Mouse (Mus musculus): ENCODE results near the gene Trim38. TPM values are rescaled to one million over a fixed set of nuclear protein-coding genes. Genes with fewer than 3 reads are reported as not detected.

Trim38 gene
- total RNA-seq, 1 experiment from 2014 or later = not detected

DNA sequence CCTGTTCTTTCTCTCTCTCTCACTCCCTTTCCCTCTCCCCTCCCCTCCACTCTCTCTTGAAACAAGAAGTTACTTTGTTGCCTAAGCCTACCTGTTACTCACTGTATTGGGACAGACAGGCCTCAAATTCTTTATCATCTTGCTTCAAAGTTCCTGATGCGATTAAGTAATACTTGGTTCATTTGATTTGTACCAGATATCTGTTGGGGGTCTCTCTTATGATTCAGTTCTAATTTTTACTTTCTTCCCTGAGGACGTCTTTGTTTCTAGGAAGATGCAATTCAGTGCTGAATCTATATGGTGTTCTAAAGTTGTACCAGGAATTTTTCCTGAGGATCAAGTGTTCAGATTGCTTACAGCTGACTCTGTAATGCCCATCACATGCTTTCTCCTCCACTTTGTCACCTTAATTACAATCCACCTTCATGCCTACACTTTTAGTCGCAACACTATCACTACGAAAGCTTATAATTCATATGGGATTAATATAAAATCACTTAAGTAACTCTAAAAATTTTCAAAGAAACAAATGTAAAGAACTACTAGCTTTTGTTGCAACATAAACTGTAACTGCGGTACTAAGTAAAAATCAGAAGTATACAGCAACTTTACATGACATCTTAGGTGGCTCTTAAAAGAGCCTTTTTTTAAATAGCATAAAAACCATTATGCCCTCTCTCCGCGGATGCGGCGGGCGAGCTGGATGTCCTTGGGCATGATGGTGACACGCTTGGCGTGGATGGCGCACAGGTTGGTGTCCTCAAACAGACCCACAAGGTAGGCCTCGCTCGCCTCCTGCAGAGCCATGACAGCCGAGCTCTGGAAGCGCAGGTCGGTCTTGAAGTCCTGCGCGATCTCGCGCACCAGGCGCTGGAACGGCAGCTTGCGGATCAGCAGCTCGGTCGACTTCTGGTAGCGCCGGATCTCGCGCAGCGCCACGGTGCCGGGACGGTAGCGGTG, 25.0 kb upstream of the Trim38 start:
- no peak for ATAC-seq (replicated peaks; ENCODE audit: insufficient number of reproducible peaks, low FRiP score, low TSS enrichment, poor library complexity, severe bottlenecking)

GRCm38 (mm10) chr13:23745381-23746161, 24.1 kb upstream of the Trim38 start, which contains the start of gene Hist1h3c:
Gene Hist1h3c (minus strand): TSS chr13:23745602.
- 0 out of 2 replicates have a peak, but pooled peaks have one; percentile 51 for ATAC-seq (replicated peaks; ENCODE audit: insufficient number of reproducible peaks, low FRiP score, low TSS enrichment, poor library complexity, severe bottlenecking)

DNA sequence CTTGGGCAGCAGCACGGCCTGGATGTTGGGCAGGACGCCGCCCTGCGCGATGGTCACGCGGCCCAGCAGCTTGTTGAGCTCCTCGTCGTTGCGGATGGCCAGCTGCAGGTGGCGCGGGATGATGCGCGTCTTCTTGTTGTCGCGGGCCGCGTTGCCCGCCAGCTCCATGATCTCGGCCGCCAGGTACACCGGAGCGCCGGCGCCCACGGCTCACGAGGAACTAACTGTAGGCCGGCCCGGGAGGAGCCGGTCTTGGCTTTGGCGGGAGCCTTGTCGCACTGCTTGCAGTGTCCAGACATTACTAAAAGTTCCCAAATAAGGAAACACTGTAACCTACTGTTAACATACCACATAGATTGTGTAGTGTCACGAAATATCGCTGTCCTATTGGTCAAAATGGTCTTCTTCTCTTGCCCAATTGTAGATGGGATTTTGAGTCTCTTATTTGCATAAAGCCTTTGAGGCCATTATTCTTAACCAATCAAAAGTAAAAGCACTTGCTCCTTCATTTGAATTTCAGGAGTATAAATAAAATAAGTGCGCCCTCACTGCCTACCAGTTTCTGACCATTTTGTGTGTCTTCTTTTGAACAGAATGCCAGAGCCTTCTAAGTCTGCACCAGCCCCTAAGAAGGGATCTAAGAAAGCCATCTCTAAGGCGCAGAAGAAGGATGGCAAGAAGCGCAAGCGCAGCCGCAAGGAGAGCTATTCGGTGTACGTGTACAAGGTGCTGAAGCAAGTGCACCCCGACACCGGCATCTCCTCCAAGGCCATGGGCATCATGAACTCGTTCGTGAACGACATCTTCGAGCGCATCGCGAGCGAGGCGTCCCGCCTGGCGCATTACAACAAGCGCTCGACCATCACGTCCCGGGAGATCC, 23.3 kb upstream of the Trim38 start, which contains the start of gene Hist1h2bb:
Gene Hist1h2bb, plus strand, starts transcription at position 534 of the 880 bp plus-strand sequence.
- ATAC-seq (replicated peaks; ENCODE audit: insufficient number of reproducible peaks, low FRiP score, low TSS enrichment, poor library complexity, severe bottlenecking) = peak; percentile 91

DNA sequence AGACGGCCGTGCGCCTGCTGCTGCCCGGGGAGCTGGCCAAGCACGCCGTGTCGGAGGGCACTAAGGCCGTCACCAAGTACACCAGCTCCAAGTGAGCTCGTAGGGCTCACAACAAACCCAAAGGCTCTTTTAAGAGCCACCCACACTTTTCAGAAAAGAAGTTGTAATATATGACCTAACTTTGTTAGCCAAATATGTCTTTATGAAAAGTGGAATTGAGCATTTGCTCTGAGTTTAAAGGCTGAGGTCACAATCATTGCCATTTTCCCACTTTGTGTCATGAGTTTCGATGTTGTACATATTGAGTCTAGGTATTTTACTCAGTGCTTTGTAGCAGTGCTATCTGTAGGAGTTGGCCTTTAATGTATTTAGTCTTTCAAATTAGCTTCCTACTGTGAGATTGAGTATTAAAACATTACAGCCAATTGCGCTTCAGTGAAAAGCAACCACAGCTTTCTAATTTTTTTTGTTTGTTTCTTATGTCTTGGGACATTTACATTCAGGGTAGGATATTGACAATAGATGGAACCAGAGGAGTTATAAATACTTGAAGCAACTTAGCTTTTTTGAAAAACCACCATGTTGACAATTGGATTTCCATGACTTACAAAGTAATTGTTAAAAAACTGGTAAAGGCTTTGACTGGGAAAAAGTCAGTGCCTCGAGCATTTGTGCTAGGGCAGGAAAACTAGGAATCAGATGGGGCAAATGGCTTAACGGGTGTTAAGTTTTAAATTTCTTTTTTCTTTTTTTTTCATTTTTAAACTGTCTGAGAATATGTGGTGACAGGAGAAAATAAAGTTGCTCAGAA, 22.4 kb upstream of the Trim38 start:
- ATAC-seq (replicated peaks; ENCODE audit: insufficient number of reproducible peaks, low FRiP score, low TSS enrichment, poor library complexity, severe bottlenecking) = no peak

GRCm38 (mm10) chr13:23747892-23748288, 21.8 kb upstream of the Trim38 start:
- no peak for ATAC-seq (replicated peaks; ENCODE audit: insufficient number of reproducible peaks, low FRiP score, low TSS enrichment, poor library complexity, severe bottlenecking)

DNA sequence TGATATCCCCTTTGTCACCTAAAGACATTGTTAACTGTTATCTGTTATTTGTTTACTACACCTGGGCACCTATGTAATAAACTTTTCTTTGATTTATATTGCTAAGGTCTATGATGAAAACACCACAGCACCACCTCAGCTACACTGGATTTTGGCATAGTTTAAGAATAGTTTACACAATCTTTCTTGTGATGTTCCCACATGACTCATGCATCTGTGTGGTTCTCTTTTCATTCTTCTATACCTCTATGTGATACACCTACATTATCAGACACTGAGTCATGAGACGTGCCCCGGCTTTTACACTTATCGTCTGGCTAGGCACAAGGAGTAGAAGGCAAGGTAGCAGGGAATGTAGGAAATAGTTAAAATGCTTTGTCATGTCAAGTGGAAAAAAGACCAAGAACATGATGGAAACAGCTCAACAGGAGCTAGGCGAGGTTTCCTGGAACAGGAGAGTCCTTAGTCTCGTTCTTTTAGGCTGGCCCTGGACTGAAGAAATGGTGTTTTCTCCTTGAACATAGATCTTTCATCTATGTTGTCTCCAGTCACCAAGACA, 20.1 kb upstream of the Trim38 start:
- no peak for ATAC-seq (replicated peaks; ENCODE audit: insufficient number of reproducible peaks, low FRiP score, low TSS enrichment, poor library complexity, severe bottlenecking)

- ATAC-seq (replicated peaks; ENCODE audit: insufficient number of reproducible peaks, low FRiP score, low TSS enrichment, poor library complexity, severe bottlenecking) = 0 out of 2 replicates have a peak, but pooled peaks have one; percentile 33
Observed at GRCm38 (mm10) chr13:23750839-23751477, 18.8 kb upstream of the Trim38 start, which contains the start of gene Hist1h2ab. Gene Hist1h2ab (plus strand): TSS chr13:23751126.

DNA sequence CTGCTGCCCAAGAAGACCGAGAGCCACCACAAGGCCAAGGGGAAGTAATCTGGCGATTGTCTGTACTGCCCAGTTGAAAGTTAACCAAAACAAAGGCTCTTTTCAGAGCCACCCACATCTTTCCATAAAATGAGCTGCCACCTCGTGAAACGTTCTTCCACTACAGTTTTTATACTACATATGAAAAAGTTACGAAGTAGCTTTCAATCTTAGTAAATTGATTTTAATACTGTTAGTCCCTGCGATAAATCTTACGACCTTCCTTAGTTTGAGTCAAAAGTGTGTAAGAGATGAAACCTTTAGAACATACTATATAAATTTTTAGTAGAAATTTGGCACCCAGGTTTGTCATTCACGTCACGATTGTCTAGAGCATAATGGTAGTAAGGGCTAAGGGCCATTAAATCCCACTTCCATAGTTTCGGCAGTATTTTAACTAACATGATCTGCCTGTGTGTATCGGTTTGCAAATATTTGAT, 18.2 kb upstream of the Trim38 start:
- no peak for ATAC-seq (replicated peaks; ENCODE audit: insufficient number of reproducible peaks, low FRiP score, low TSS enrichment, poor library complexity, severe bottlenecking)

DNA sequence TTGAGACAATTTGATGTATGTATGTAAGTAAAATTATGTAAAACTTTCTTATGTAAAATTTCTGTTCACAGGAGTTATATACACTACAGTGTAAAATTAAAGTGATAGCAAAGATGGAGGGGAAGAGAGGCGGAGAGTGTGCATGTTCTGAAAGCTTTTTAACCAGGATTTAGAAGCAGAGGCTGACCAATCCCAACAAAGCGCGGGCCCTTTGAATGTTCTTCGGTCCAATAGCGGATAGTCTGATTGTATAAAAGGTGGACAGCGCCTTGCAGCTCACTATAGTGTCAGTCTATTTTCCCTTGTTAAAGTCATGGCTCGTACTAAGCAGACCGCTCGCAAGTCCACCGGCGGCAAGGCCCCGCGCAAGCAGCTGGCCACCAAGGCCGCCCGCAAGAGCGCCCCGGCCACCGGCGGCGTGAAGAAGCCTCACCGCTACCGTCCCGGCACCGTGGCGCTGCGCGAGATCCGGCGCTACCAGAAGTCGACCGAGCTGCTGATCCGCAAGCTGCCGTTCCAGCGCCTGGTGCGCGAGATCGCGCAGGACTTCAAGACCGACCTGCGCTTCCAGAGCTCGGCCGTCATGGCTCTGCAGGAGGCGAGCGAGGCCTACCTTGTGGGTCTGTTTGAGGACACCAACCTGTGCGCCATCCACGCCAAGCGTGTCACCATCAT, 17.5 kb upstream of the Trim38 start, which contains the start of gene Hist1h3b:
Gene Hist1h3b, plus strand, starts transcription at position 201 of the 675 bp plus-strand sequence.
- peak; percentile 72 for ATAC-seq (replicated peaks; ENCODE audit: insufficient number of reproducible peaks, low FRiP score, low TSS enrichment, poor library complexity, severe bottlenecking)

DNA sequence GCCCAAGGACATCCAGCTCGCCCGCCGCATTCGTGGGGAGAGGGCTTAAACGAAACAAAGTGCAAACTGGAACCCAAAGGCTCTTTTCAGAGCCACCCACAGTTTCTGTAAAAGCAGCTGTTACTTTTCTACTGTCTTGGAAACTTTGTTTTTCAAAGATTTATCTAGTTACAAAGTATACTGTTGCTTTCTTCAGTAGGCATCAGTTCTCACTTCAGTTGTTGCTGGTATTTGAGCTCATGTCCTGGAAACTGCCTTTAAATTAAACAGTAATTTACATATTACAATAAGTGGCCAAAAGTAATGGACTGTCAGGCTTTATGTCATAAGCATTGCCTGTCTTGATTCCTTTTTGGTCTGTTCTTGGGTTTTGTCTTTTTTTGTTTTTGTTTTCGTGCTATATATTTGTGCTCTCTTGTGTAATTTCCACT, 17.0 kb upstream of the Trim38 start:
- ATAC-seq (replicated peaks; ENCODE audit: insufficient number of reproducible peaks, low FRiP score, low TSS enrichment, poor library complexity, severe bottlenecking) = no peak

GRCm38 (mm10) chr13:23753314-23754078, 16.2 kb upstream of the Trim38 start:
- no peak for ATAC-seq (replicated peaks; ENCODE audit: insufficient number of reproducible peaks, low FRiP score, low TSS enrichment, poor library complexity, severe bottlenecking)

DNA sequence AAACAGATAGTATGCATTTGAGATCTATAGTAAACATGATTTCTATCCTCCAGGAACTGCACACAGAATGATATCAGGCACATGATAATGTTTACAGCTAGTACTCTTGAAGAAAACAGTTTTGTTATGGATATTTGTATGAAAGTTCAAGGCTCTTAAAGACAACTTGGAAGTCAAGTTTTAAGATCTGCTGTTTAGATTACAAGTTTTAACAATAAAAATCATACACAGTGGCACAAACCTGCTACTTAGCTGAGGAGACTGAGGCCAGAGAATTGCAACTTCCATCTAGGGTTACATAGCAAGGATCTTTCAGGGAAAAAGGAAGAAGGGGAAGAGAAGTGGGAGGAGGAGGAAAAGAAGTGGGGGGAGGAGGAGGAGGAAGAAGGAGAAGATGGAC, 14.7 kb upstream of the Trim38 start:
- no peak for ATAC-seq (replicated peaks; ENCODE audit: insufficient number of reproducible peaks, low FRiP score, low TSS enrichment, poor library complexity, severe bottlenecking)

- ATAC-seq (replicated peaks; ENCODE audit: insufficient number of reproducible peaks, low FRiP score, low TSS enrichment, poor library complexity, severe bottlenecking) = peak; percentile 61
Observed at GRCm38 (mm10) chr13:23756790-23757189, 12.9 kb upstream of the Trim38 start, which contains the start of gene Hist1h4b. Gene Hist1h4b (plus strand): TSS chr13:23757013.

GRCm38 (mm10) chr13:23757211-23757773, 12.4 kb upstream of the Trim38 start:
- ATAC-seq (replicated peaks; ENCODE audit: insufficient number of reproducible peaks, low FRiP score, low TSS enrichment, poor library complexity, severe bottlenecking) = no peak

- no peak for ATAC-seq (replicated peaks; ENCODE audit: insufficient number of reproducible peaks, low FRiP score, low TSS enrichment, poor library complexity, severe bottlenecking)
Observed at GRCm38 (mm10) chr13:23757921-23758320, 11.8 kb upstream of the Trim38 start.

Data from monocyte, adult 5-6 weeks (primary cell).